Mouse (Mus musculus) left cerebral cortex, postnatal 25 days (tissue): ENCODE measurements around the gene Sla2. TPM values are rescaled to one million over a fixed set of nuclear protein-coding genes. Genes with fewer than 3 reads are reported as not detected.
A peak's percentile ranks its signal among the peaks of the same experiment; 100 is the strongest.
"Not testable (repeated sequence)": the region's sequence is repeated elsewhere in the genome, so short reads cannot be mapped to it uniquely, and the experiment has no call there.

ENCODE experiments used
- DNase-seq, 2 experiments: peaks; one replicate each; pipeline ENCODE4 v3.0.0; 2022; ENCODE audit warnings: low spot score in 2 of 2, mixed read lengths in 1 of 2
- intact Hi-C: fragments of 180-260 bp; cut with DNase I; formaldehyde crosslinking; loops from one replicate; pipeline ENCODE4 v1.15.1; 2025
- total RNA-seq, 2 experiments: library from RNA; stranded (reverse); gene quantifications; 2 replicates each; pipeline ENCODE4 v1.2.3; 2021

Gene Sla2
- total RNA-seq, 2 experiments from 2014 or later, result 0.39 to 0.55 TPM

- intact Hi-C loops, result loop anchor here (2.0 kb wide), 1 partner anchor 37 kb away; no protein-coding TSS in a partner anchor
- DNase-seq, result no peak
These were observed 16.4 kb upstream of the Sla2 start for GRCm38 (mm10) chr2:156903367-156903766.

GRCm38 (mm10) chr2:156902411-156902810 lies 15.4 kb upstream of the Sla2 start:
- intact Hi-C loops, result loop anchor here (2.0 kb wide), 1 partner anchor 38 kb away; no protein-coding TSS in a partner anchor

GRCm38 (mm10) chr2:156901883-156902282 lies 14.9 kb upstream of the Sla2 start:
- intact Hi-C loops, result loop anchor here (2.0 kb wide), 1 partner anchor 39 kb away; no protein-coding TSS in a partner anchor
- DNase-seq, result no peak

More at GRCm38 (mm10) chr2:156902411-156902810, 15.4 kb upstream of the Sla2 start:
- DNase-seq, result not testable (repeated sequence)

- no peak for DNase-seq
- intact Hi-C loops, result no loop called here
These were observed 14.4 kb upstream of the Sla2 start for GRCm38 (mm10) chr2:156901344-156901743.

- intact Hi-C loops, result no loop called here
These were observed 12.2 kb upstream of the Sla2 start for GRCm38 (mm10) chr2:156899184-156899583.

GRCm38 (mm10) chr2:156898374-156898773 lies 11.4 kb upstream of the Sla2 start:
- DNase-seq, result no peak
- intact Hi-C loops, result no loop called here

More at GRCm38 (mm10) chr2:156899184-156899583, 12.2 kb upstream of the Sla2 start:
- DNase-seq, result peak in 1 of 2 experiments; percentile 55

GRCm38 (mm10) chr2:156897034-156897433 lies 10.0 kb upstream of the Sla2 start:
- peak in 1 of 2 experiments; percentile 86 for DNase-seq
- intact Hi-C loops, result no loop called here

GRCm38 (mm10) chr2:156896384-156896914 lies 9.5 kb upstream of the Sla2 start:
- DNase-seq, result no peak
- intact Hi-C loops, result no loop called here

- DNase-seq, result no peak
- intact Hi-C loops, result no loop called here
These were observed 7.7 kb upstream of the Sla2 start for GRCm38 (mm10) chr2:156894496-156895265.

GRCm38 (mm10) chr2:156892821-156893220 lies 5.8 kb upstream of the Sla2 start:
- intact Hi-C loops, result no loop called here
- no peak for DNase-seq

GRCm38 (mm10) chr2:156892240-156892639 lies 5.2 kb upstream of the Sla2 start:
- intact Hi-C loops, result no loop called here
- DNase-seq, result no peak

GRCm38 (mm10) chr2:156888490-156888889 lies 1.5 kb upstream of the Sla2 start:
- no peak for DNase-seq
- intact Hi-C loops, result no loop called here

- no peak for DNase-seq
- intact Hi-C loops, result no loop called here
These were observed 834 bp downstream of the Sla2 start for GRCm38 (mm10) chr2:156886084-156886631.

GRCm38 (mm10) chr2:156885666-156886065 lies 1.3 kb downstream of the Sla2 start:
- intact Hi-C loops, DNase-seq: not testable (repeated sequence)

GRCm38 (mm10) chr2:156884396-156885211 lies 2.4 kb downstream of the Sla2 start:
- intact Hi-C loops, result no loop called here
- DNase-seq, result no peak

- intact Hi-C loops, result no loop called here
- no peak for DNase-seq
These were observed 4.5 kb downstream of the Sla2 start for GRCm38 (mm10) chr2:156882431-156883001.

- no peak for DNase-seq
- intact Hi-C loops, result no loop called here
These were observed 7.5 kb downstream of the Sla2 start for GRCm38 (mm10) chr2:156879541-156879940.

GRCm38 (mm10) chr2:156877726-156878125 lies 9.3 kb downstream of the Sla2 start:
- DNase-seq, result no peak
- intact Hi-C loops, result no loop called here

GRCm38 (mm10) chr2:156874760-156875510 lies 12.1 kb downstream of the Sla2 start:
- no peak for DNase-seq
- intact Hi-C loops, result loop anchor here (1.0 kb wide), 1 partner anchor 220 kb away; no protein-coding TSS in a partner anchor
